Mouse (Mus musculus) E14TG2a.4 (cell line): ENCODE data around the gene Cerkl.

ENCODE experiments used
- CTCF ChIP-seq: conservative IDR thresholded peaks from 2 replicates; pipeline ENCODE4 v1.5.1; 2014; ENCODE audit warnings: low read length
- NANOG ChIP-seq: IDR thresholded peaks from 2 replicates; pipeline ENCODE4 v1.6.1; 2014; ENCODE audit warnings: borderline replicate concordance, low read length, mixed read lengths

GRCm38 (mm10) chr2:79398343-79398742 lies 58.2 kb downstream of the Cerkl start:
- TF ChIP-seq CTCF: no peak
- no peak for TF ChIP-seq NANOG
